Mouse (Mus musculus) embryonic facial prominence, embryonic 15.5 days (tissue): ENCODE results near the gene Ssu72. TPM values are rescaled to one million over a fixed set of nuclear protein-coding genes. Genes with fewer than 3 reads are reported as not detected.
"Not testable (repeated sequence)": the region's sequence is repeated elsewhere in the genome, so short reads cannot be mapped to it uniquely, and the experiment has no call there.

Experiments used
- ATAC-seq: fragments of 200-750 bp; cut with Nextera tagmentation; 2 replicates; pipeline ENCODE4 v1.8.0; 2017; ENCODE audit warnings: low read depth, moderate TSS enrichment; ENCODE audit not compliant: insufficient number of reproducible peaks, low FRiP score, low TSS enrichment
- H3K27ac ChIP-seq: fragments of 300-500 bp; sonication (generic); replicated peaks from 2 replicates; pipeline ENCODE4 v1.5.1; 2015; ENCODE audit warnings: mild to moderate bottlenecking, inconsistent platforms
- H3K27me3 ChIP-seq: fragments of 300-500 bp; sonication (generic); 2 replicates; pipeline ENCODE4 v1.6.1; 2015; ENCODE audit warnings: inconsistent platforms
- H3K36me3 ChIP-seq: fragments of 300-500 bp; sonication (generic); 2 replicates; pipeline ENCODE4 v1.6.1; 2015; ENCODE audit warnings: mild to moderate bottlenecking, inconsistent platforms
- H3K4me1 ChIP-seq: fragments of 300-500 bp; sonication (generic); 2 replicates; pipeline ENCODE4 v1.6.1; 2015; ENCODE audit warnings: inconsistent platforms
- H3K4me2 ChIP-seq: fragments of 300-500 bp; sonication (generic); replicated peaks from 2 replicates; pipeline ENCODE4 v1.6.1; 2015; ENCODE audit warnings: mild to moderate bottlenecking, inconsistent platforms
- H3K4me3 ChIP-seq: fragments of 300-500 bp; sonication (generic); replicated peaks from 2 replicates; pipeline ENCODE4 v1.5.1; 2015; ENCODE audit warnings: mild to moderate bottlenecking, inconsistent platforms
- H3K9ac ChIP-seq: fragments of 300-500 bp; sonication (generic); 2 replicates; pipeline ENCODE4 v1.6.1; 2015; ENCODE audit warnings: inconsistent platforms
- H3K9me3 ChIP-seq: fragments of 300-500 bp; sonication (generic); replicated peaks from 2 replicates; pipeline ENCODE4 v1.6.1; 2016; ENCODE audit warnings: inconsistent platforms
- WGBS: fragments of 180-500 bp; shearing (Covaris S2); methylation state at CpG from one replicate; pipeline ENCODE4 v1.1.7; 2015; 5-methylcytosine and 5-hydroxymethylcytosine counted together
- polyA plus RNA-seq: library from polyadenylated mRNA; unstranded; fragments of >200 nt; fragmentation: Nextera tagmentation; extraction: Ambion mirVana; gene quantifications from 2 replicates; pipeline ENCODE4 v1.2.1, GENCODE M21; 2015

Gene Ssu72
- polyA plus RNA-seq, 1 experiment from 2014 or later: 140 TPM

DNA sequence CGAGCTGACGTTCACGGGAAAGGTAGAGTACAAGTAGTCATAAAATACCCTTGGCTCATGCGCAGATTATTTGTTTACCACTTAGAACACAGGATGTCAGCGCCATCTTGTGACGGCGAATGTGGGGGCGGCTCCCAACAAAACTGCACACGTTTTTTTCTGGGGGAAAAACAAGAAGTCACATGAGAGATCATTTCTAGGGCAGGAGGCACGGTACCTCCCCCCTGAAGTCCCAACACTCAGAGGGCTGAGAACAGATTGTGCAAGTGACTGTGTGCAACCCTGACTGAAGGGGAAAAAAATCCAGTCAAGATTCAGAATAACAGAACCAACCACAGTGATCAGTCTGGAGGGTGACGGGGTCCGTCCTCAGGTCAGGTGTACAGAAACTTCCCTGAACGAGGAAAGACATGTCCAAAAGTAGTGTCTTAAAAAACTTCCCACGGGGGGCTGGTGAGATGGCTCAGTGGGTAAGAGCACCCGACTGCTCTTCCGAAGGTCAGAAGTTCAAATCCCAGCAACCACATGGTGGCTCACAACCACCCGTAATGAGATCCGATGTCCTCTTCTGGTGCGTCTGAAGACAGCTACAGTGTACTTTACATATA is 20.8 kb upstream of the Ssu72 start:
- H3K27me3 ChIP-seq, H3K27ac ChIP-seq, H3K4me1 ChIP-seq, H3K9me3 ChIP-seq, ATAC-seq, H3K9ac ChIP-seq, H3K4me3 ChIP-seq, H3K4me2 ChIP-seq, H3K36me3 ChIP-seq: not testable (repeated sequence)
- WGBS: 86% methylated on average over 16 of the region's 19 CpGs

DNA sequence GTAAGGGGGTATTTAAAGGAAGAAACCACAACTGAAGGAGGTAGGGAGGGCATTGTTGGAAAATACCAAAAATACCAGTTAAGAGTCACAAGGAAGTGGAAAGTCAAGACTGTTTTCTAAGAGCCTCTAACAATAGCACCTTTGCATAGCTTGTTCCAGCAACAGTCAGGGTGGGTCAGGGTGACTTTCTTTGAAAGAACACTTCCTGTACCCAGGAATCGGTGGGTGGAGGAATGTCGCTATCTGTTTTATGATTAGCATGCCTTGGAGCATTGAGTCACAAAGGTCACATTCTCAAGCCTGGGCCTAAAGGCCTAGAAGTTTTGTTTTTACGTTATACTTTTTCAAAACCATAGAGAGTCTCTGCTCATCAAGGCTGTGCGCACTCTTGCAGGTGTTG is 16.8 kb upstream of the Ssu72 start:
- H3K4me3 ChIP-seq, H3K36me3 ChIP-seq, H3K4me1 ChIP-seq, ATAC-seq, H3K4me2 ChIP-seq, H3K9me3 ChIP-seq, H3K27ac ChIP-seq, H3K27me3 ChIP-seq, H3K9ac ChIP-seq: not testable (repeated sequence)
- WGBS: 72% methylated on average over 4 of the region's 4 CpGs

GRCm38 (mm10) chr4:155690571-155691375 is 13.8 kb upstream of the Ssu72 start:
- 78% methylated on average over 12 of the region's 12 CpGs for WGBS
- no peak overlapping the region for H3K4me3 ChIP-seq
- ATAC-seq: no peak

GRCm38 (mm10) chr4:155692421-155692820 is 12.2 kb upstream of the Ssu72 start:
- Histone ChIP-seq H3K9me3 (no peaks in the 10 kb centered on the region), H3K4me2 (no peak overlapping the region), H3K4me3 (no peak overlapping the region), H3K27ac (no peak overlapping the region), H3K36me3 (no peaks in the 10 kb centered on the region), H3K9ac (no peak overlapping the region), H3K4me1 (peaks cover 26% of the 10 kb centered on the region), H3K27me3 (peaks cover 7% of the 10 kb centered on the region; the same call in 1 of the 2 replicates)
- WGBS: 95% methylated on average over 3 of the region's 3 CpGs
- no peak for ATAC-seq

More at GRCm38 (mm10) chr4:155690571-155691375, 13.8 kb upstream of the Ssu72 start:
- peaks cover 12% of the 10 kb centered on the region for H3K4me1 ChIP-seq
- no peaks in the 10 kb centered on the region for H3K36me3 ChIP-seq
- H3K27ac ChIP-seq: no peak overlapping the region
- no peak overlapping the region for H3K4me2 ChIP-seq
- H3K9me3 ChIP-seq: no peaks in the 10 kb centered on the region
- H3K9ac ChIP-seq: no peak overlapping the region
- H3K27me3 ChIP-seq: peaks cover 7% of the 10 kb centered on the region; the same call in 1 of the 2 replicates

DNA sequence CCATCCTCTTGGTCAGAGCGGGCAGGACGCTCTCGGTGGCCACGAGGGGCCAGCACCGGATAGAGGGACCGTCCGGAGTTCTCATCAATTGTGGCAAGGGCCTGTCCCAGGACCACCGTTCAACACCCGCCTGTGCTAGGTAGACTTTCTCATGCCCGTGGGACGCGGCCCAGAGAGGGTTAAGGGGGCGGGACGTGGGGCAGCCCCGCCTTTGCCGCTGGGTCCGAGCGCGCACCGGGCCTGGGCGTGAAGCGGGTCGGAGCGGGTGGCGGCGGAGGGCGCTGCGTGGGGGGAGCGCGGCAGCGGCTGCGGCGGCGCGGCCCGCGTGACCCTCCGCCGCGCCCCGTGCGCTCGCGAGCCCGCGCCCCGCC is 10.5 kb upstream of the Ssu72 start, which contains the start of gene Fndc10:
Gene Fndc10, plus strand, starts transcription at position 232 of the 371 bp plus-strand sequence.
- Histone ChIP-seq H3K4me1 (peaks cover 26% of the 10 kb centered on the region), H3K9ac (peak within 1 kb of the TSS; percentile 58), H3K27me3 (peaks cover 7% of the 10 kb centered on the region; the same call in 1 of the 2 replicates), H3K9me3 (no peaks in the 10 kb centered on the region), H3K36me3 (no peaks in the 10 kb centered on the region), H3K4me2 (peak within 1 kb of the TSS; percentile 95), H3K4me3 (peak within 1 kb of the TSS; percentile 74), H3K27ac (peak within 1 kb of the TSS; percentile 80)
- 1% methylated on average over 46 of the region's 47 CpGs for WGBS
- peak; percentile 85 for ATAC-seq

GRCm38 (mm10) chr4:155694482-155695401 is 9.9 kb upstream of the Ssu72 start:
- ATAC-seq: peak; percentile 81
- H3K27me3 ChIP-seq: peaks cover 7% of the 10 kb centered on the region; the same call in 1 of the 2 replicates
- H3K4me3 ChIP-seq: peak overlapping the region; percentile 74
- peak overlapping the region; percentile 80 for H3K27ac ChIP-seq
- H3K9ac ChIP-seq: peak overlapping the region; percentile 58
- peak overlapping the region; percentile 95 for H3K4me2 ChIP-seq
- under 1% methylated on average over 91 of the region's 92 CpGs for WGBS
- no peaks in the 10 kb centered on the region for H3K9me3 ChIP-seq
- peaks cover 26% of the 10 kb centered on the region for H3K4me1 ChIP-seq
- no peaks in the 10 kb centered on the region for H3K36me3 ChIP-seq

- no peak for ATAC-seq
- no peaks in the 10 kb centered on the region for H3K9me3 ChIP-seq
- H3K4me3 ChIP-seq: peak overlapping the region; percentile 74
- H3K27ac ChIP-seq: no peak overlapping the region
- H3K27me3 ChIP-seq: peaks cover 6% of the 10 kb centered on the region; the same call in 1 of the 2 replicates
- H3K9ac ChIP-seq: 0 out of 2 replicates have a peak overlapping the region, but pooled peaks have one; percentile 2
- peaks cover 26% of the 10 kb centered on the region for H3K4me1 ChIP-seq
- H3K36me3 ChIP-seq: no peaks in the 10 kb centered on the region
- H3K4me2 ChIP-seq: peak overlapping the region; percentile 95
- WGBS: 66% methylated on average over 4 of the region's 4 CpGs
These were observed 9.0 kb upstream of the Ssu72 start for GRCm38 (mm10) chr4:155695531-155696062.

GRCm38 (mm10) chr4:155696261-155697255 is 8.0 kb upstream of the Ssu72 start:
- 0 out of 2 replicates have a peak overlapping the region, but pooled peaks have one; percentile 2 for H3K9ac ChIP-seq
- no peaks in the 10 kb centered on the region for H3K36me3 ChIP-seq
- H3K27me3 ChIP-seq: no peaks in the 10 kb centered on the region
- no peaks in the 10 kb centered on the region for H3K9me3 ChIP-seq
- no peak overlapping the region for H3K4me3 ChIP-seq
- peak overlapping the region; percentile 95; the same call in 1 of the 2 replicates for H3K4me2 ChIP-seq
- ATAC-seq: no peak
- no peak overlapping the region for H3K27ac ChIP-seq
- H3K4me1 ChIP-seq: peaks cover 26% of the 10 kb centered on the region
- 64% methylated on average over 16 of the region's 16 CpGs for WGBS

DNA sequence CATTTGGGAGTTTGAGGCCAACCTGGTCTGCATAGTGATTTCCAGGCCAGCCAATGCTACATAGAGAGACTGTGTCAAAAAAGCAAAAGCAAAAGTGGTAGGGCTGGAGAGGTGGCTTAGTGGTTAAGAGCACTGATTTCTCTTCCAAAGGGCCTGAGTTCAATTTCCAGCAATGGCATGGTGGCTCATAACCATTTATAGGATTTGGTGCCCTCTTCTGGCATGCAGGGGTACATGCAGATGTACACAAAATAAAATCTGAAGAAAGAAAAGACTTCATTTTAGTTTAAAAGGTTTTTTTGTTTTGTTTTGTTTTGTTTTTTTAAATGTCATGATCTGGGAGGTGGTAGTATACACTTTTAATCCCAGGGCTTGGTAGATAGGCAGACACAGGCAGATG is 4.2 kb upstream of the Ssu72 start:
- H3K27me3 ChIP-seq: no peaks in the 10 kb centered on the region
- no peak for ATAC-seq

GRCm38 (mm10) chr4:155703425-155703929 is 1.1 kb upstream of the Ssu72 start:
- H3K4me1 ChIP-seq: peaks cover 10% of the 10 kb centered on the region
- H3K9ac ChIP-seq: no peak overlapping the region
- no peaks in the 10 kb centered on the region for H3K27me3 ChIP-seq
- no peak for ATAC-seq
- H3K36me3 ChIP-seq: no peaks in the 10 kb centered on the region
- H3K9me3 ChIP-seq: no peaks in the 10 kb centered on the region
- no peak overlapping the region for H3K27ac ChIP-seq
- H3K4me2 ChIP-seq: no peak overlapping the region
- H3K4me3 ChIP-seq: no peak overlapping the region
- WGBS: 93% methylated on average over 4 of the region's 4 CpGs

More for the DNA sequence above, 4.2 kb upstream of the Ssu72 start:
- peaks cover 19% of the 10 kb centered on the region for H3K4me1 ChIP-seq
- no peak overlapping the region for H3K4me2 ChIP-seq
- H3K9me3 ChIP-seq: no peaks in the 10 kb centered on the region
- no peak overlapping the region for H3K9ac ChIP-seq
- H3K4me3 ChIP-seq: no peak overlapping the region
- H3K36me3 ChIP-seq: no peaks in the 10 kb centered on the region
- H3K27ac ChIP-seq: no peak overlapping the region
